Mouse (Mus musculus) limb, embryonic 12.5 days (tissue): ENCODE results near the gene Gng13. TPM values are rescaled to one million over a fixed set of nuclear protein-coding genes. Genes with fewer than 3 reads are reported as not detected.
"Not testable (repeated sequence)": the region's sequence is repeated elsewhere in the genome, so short reads cannot be mapped to it uniquely, and the experiment has no call there.

Experiments used
- ATAC-seq: fragments of 200-750 bp; cut with Nextera tagmentation; 2 replicates; pipeline ENCODE4 v1.8.0; 2017; ENCODE audit warnings: low read depth, moderate TSS enrichment; ENCODE audit not compliant: insufficient number of reproducible peaks, insufficient read depth, low FRiP score, low TSS enrichment
- H3K27ac ChIP-seq: fragments of 300-500 bp; sonication (generic); 2 replicates; pipeline ENCODE4 v1.5.1; 2016; ENCODE audit warnings: mild to moderate bottlenecking, moderate library complexity
- H3K27me3 ChIP-seq: fragments of 300-500 bp; sonication (generic); 2 replicates; pipeline ENCODE4 v1.6.1; 2016; ENCODE audit warnings: mild to moderate bottlenecking, moderate library complexity
- H3K36me3 ChIP-seq: fragments of 300-500 bp; sonication (generic); 2 replicates; pipeline ENCODE4 v1.6.1; 2016; ENCODE audit warnings: mild to moderate bottlenecking, moderate library complexity
- H3K4me1 ChIP-seq: fragments of 300-500 bp; sonication (generic); replicated peaks from 2 replicates; pipeline ENCODE4 v1.6.1; 2016
- H3K4me2 ChIP-seq: fragments of 300-500 bp; sonication (generic); 2 replicates; pipeline ENCODE4 v1.6.1; 2016; ENCODE audit warnings: mild to moderate bottlenecking, moderate library complexity
- H3K4me3 ChIP-seq: fragments of 300-500 bp; sonication (generic); replicated peaks from 2 replicates; pipeline ENCODE4 v1.5.1; 2016; ENCODE audit warnings: mild to moderate bottlenecking
- H3K9ac ChIP-seq: fragments of 300-500 bp; sonication (generic); replicated peaks from 2 replicates; pipeline ENCODE4 v1.6.1; 2016; ENCODE audit warnings: mild to moderate bottlenecking, moderate library complexity
- H3K9me3 ChIP-seq: fragments of 300-500 bp; sonication (generic); 2 replicates; pipeline ENCODE4 v1.6.1; 2016; ENCODE audit warnings: mild to moderate bottlenecking, moderate library complexity
- WGBS: fragments of 180-500 bp; shearing (Covaris S2); methylation state at CpG from one replicate; pipeline ENCODE4 v1.1.7; 2016; 5-methylcytosine and 5-hydroxymethylcytosine counted together
- polyA plus RNA-seq: library from polyadenylated mRNA; unstranded; fragments of >200 nt; fragmentation: Nextera tagmentation; extraction: Ambion mirVana; gene quantifications from 2 replicates; pipeline ENCODE4 v1.2.1, GENCODE M21; 2016

The Gng13 gene
- polyA plus RNA-seq, 1 experiment from 2014 or later, result 1.3 TPM

GRCm38 (mm10) chr17:25735246-25735645, 18.3 kb downstream of the Gng13 start:
- Histone ChIP-seq H3K27me3 (0 out of 2 replicates have a peak, but pooled peaks cover 5% of the 10 kb centered on the region), H3K27ac (no peak overlapping the region), H3K4me3 (no peak overlapping the region), H3K4me1 (no peaks in the 10 kb centered on the region), H3K36me3 (peaks cover 13% of the 10 kb centered on the region), H3K4me2 (no peak overlapping the region), H3K9ac (no peak overlapping the region), H3K9me3 (no peaks in the 10 kb centered on the region)
- WGBS, result 84% methylated on average over 5 of the region's 5 CpGs
- ATAC-seq, result no peak

GRCm38 (mm10) chr17:25735745-25736144, 18.8 kb downstream of the Gng13 start, which contains the start of gene Mslnl:
TSS of gene Mslnl (plus strand) at chr17:25736042.
- no peak within 1 kb of the TSS; the same call in 1 of the 2 replicates for H3K9ac ChIP-seq
- no peak within 1 kb of the TSS for H3K4me3 ChIP-seq
- WGBS, result 78% methylated on average over 3 of the region's 3 CpGs
- ATAC-seq, result no peak
- no peaks in the 10 kb centered on the region for H3K4me1 ChIP-seq
- no peak within 1 kb of the TSS for H3K27ac ChIP-seq
- no peak within 1 kb of the TSS for H3K4me2 ChIP-seq
- peaks cover 8% of the 10 kb centered on the region for H3K36me3 ChIP-seq
- H3K27me3 ChIP-seq, result 0 out of 2 replicates have a peak, but pooled peaks cover 5% of the 10 kb centered on the region
- H3K9me3 ChIP-seq, result no peaks in the 10 kb centered on the region

GRCm38 (mm10) chr17:25738861-25739260, 21.9 kb downstream of the Gng13 start:
- ATAC-seq, result no peak
- H3K4me1 ChIP-seq, result no peaks in the 10 kb centered on the region
- WGBS, result 80% methylated on average over 7 of the region's 7 CpGs

GRCm38 (mm10) chr17:25741471-25741870, 24.5 kb downstream of the Gng13 start:
- H3K36me3 ChIP-seq, H3K4me2 ChIP-seq, H3K9ac ChIP-seq, H3K27ac ChIP-seq, H3K27me3 ChIP-seq, H3K4me1 ChIP-seq, H3K4me3 ChIP-seq, ATAC-seq, H3K9me3 ChIP-seq: not testable (repeated sequence)
- WGBS, result 75% methylated on average over 12 of the region's 12 CpGs

More at GRCm38 (mm10) chr17:25738861-25739260, 21.9 kb downstream of the Gng13 start:
- H3K27me3 ChIP-seq, result 0 out of 2 replicates have a peak, but pooled peaks cover 9% of the 10 kb centered on the region
- H3K36me3 ChIP-seq, result no peaks in the 10 kb centered on the region
- no peak overlapping the region for H3K4me3 ChIP-seq
- no peaks in the 10 kb centered on the region for H3K9me3 ChIP-seq
- H3K9ac ChIP-seq, result no peak overlapping the region
- H3K27ac ChIP-seq, result no peak overlapping the region
- no peak overlapping the region for H3K4me2 ChIP-seq

- 0 out of 2 replicates have a peak, but pooled peaks cover 9% of the 10 kb centered on the region for H3K27me3 ChIP-seq
- 91% methylated on average over 9 of the region's 9 CpGs for WGBS
- ATAC-seq, result no peak
- no peak overlapping the region for H3K4me2 ChIP-seq
- H3K36me3 ChIP-seq, result no peaks in the 10 kb centered on the region
- H3K9ac ChIP-seq, result no peak overlapping the region
- no peak overlapping the region for H3K4me3 ChIP-seq
- no peaks in the 10 kb centered on the region for H3K9me3 ChIP-seq
- H3K4me1 ChIP-seq, result no peaks in the 10 kb centered on the region
- no peak overlapping the region for H3K27ac ChIP-seq
Measured at GRCm38 (mm10) chr17:25743831-25744230, 26.9 kb downstream of the Gng13 start.

- Histone ChIP-seq H3K4me3 (no peak overlapping the region), H3K27ac (no peak overlapping the region), H3K4me2 (no peak overlapping the region), H3K9me3 (no peaks in the 10 kb centered on the region), H3K9ac (no peak overlapping the region), H3K36me3 (no peaks in the 10 kb centered on the region), H3K4me1 (no peaks in the 10 kb centered on the region), H3K27me3 (0 out of 2 replicates have a peak, but pooled peaks cover 9% of the 10 kb centered on the region)
- no peak for ATAC-seq
- WGBS, result 78% methylated on average over 10 of the region's 10 CpGs
Measured at GRCm38 (mm10) chr17:25744311-25744710, 27.3 kb downstream of the Gng13 start.

- no peak for ATAC-seq
- H3K4me1 ChIP-seq, result peaks cover 6% of the 10 kb centered on the region; the same call in 1 of the 2 replicates
- no peak overlapping the region for H3K4me3 ChIP-seq
- no peak overlapping the region for H3K4me2 ChIP-seq
- no peak overlapping the region for H3K9ac ChIP-seq
- H3K9me3 ChIP-seq, result no peaks in the 10 kb centered on the region
- 91% methylated on average over 4 of the region's 4 CpGs for WGBS
- H3K27ac ChIP-seq, result no peak overlapping the region
- no peaks in the 10 kb centered on the region for H3K36me3 ChIP-seq
- no peaks in the 10 kb centered on the region for H3K27me3 ChIP-seq
Measured at GRCm38 (mm10) chr17:25748238-25748637, 31.3 kb downstream of the Gng13 start.

- Histone ChIP-seq H3K9me3 (no peaks in the 10 kb centered on the region), H3K27ac (no peak overlapping the region), H3K4me1 (peaks cover 6% of the 10 kb centered on the region; the same call in 1 of the 2 replicates), H3K27me3 (no peaks in the 10 kb centered on the region), H3K36me3 (no peaks in the 10 kb centered on the region), H3K4me2 (no peak overlapping the region), H3K9ac (no peak overlapping the region), H3K4me3 (no peak overlapping the region)
- 78% methylated on average over 6 of the region's 6 CpGs for WGBS
- ATAC-seq, result no peak
Measured at GRCm38 (mm10) chr17:25749314-25749713, 32.3 kb downstream of the Gng13 start.

- H3K4me3 ChIP-seq, result no peak overlapping the region
- ATAC-seq, result no peak
- H3K27ac ChIP-seq, result no peak overlapping the region
- no peaks in the 10 kb centered on the region for H3K36me3 ChIP-seq
- H3K4me1 ChIP-seq, result peaks cover 16% of the 10 kb centered on the region
- no peaks in the 10 kb centered on the region for H3K9me3 ChIP-seq
- no peak overlapping the region for H3K4me2 ChIP-seq
- peak overlapping the region; percentile 35; the same call in 1 of the 2 replicates for H3K9ac ChIP-seq
- 59% methylated on average over 5 of the region's 5 CpGs for WGBS
- no peaks in the 10 kb centered on the region for H3K27me3 ChIP-seq
Measured at GRCm38 (mm10) chr17:25751446-25751845, 34.5 kb downstream of the Gng13 start.

GRCm38 (mm10) chr17:25754241-25754640, 37.3 kb downstream of the Gng13 start, which contains the start of gene Msln:
TSS of gene Msln (minus strand) at chr17:25754378.
- Histone ChIP-seq H3K27me3 (no peaks in the 10 kb centered on the region; the same call in 1 of the 2 replicates), H3K4me1 (peaks cover 16% of the 10 kb centered on the region), H3K36me3 (no peaks in the 10 kb centered on the region), H3K27ac (no peak within 1 kb of the TSS), H3K9ac (no peak within 1 kb of the TSS), H3K4me2 (no peak within 1 kb of the TSS), H3K4me3 (no peak within 1 kb of the TSS), H3K9me3 (no peaks in the 10 kb centered on the region)
- ATAC-seq, result 0 out of 2 replicates have a peak, but pooled peaks have one; percentile 9
- WGBS, result 84% methylated on average over 9 of the region's 9 CpGs

- no peaks in the 10 kb centered on the region for H3K9me3 ChIP-seq
- no peak overlapping the region for H3K9ac ChIP-seq
- H3K36me3 ChIP-seq, result no peaks in the 10 kb centered on the region
- ATAC-seq, result no peak
- no peaks in the 10 kb centered on the region; the same call in 1 of the 2 replicates for H3K27me3 ChIP-seq
- H3K27ac ChIP-seq, result no peak overlapping the region
- peaks cover 16% of the 10 kb centered on the region for H3K4me1 ChIP-seq
- WGBS, result 86% methylated on average over 4 of the region's 4 CpGs
- no peak overlapping the region for H3K4me2 ChIP-seq
- no peak overlapping the region for H3K4me3 ChIP-seq
Measured at GRCm38 (mm10) chr17:25755086-25755485, 38.1 kb downstream of the Gng13 start.
